Mouse (Mus musculus) neural tube, embryonic 12.5 days (tissue): ENCODE results near the gene Jtb. TPM values are rescaled to one million over a fixed set of nuclear protein-coding genes. Genes with fewer than 3 reads are reported as not detected.
"Not testable (repeated sequence)": the region's sequence is repeated elsewhere in the genome, so short reads cannot be mapped to it uniquely, and the experiment has no call there.

Source experiments
- ATAC-seq: fragments of 200-750 bp; cut with Nextera tagmentation; 2 replicates; pipeline ENCODE4 v1.8.0; 2017; ENCODE audit warnings: low read depth, mild to moderate bottlenecking, moderate TSS enrichment, moderate library complexity; ENCODE audit not compliant: low FRiP score
- H3K27ac ChIP-seq: fragments of 300-500 bp; sonication (generic); 2 replicates; pipeline ENCODE4 v1.5.1; 2016
- H3K27me3 ChIP-seq: fragments of 300-500 bp; sonication (generic); replicated peaks from 2 replicates; pipeline ENCODE4 v1.6.1; 2016; ENCODE audit warnings: mild to moderate bottlenecking
- H3K36me3 ChIP-seq: fragments of 300-500 bp; sonication (generic); 2 replicates; pipeline ENCODE4 v1.6.1; 2016; ENCODE audit warnings: mild to moderate bottlenecking
- H3K4me1 ChIP-seq: fragments of 300-500 bp; sonication (generic); 2 replicates; pipeline ENCODE4 v1.6.1; 2016
- H3K4me2 ChIP-seq: fragments of 300-500 bp; sonication (generic); replicated peaks from 2 replicates; pipeline ENCODE4 v1.6.1; 2016; ENCODE audit warnings: mild to moderate bottlenecking
- H3K4me3 ChIP-seq: fragments of 300-500 bp; sonication (generic); 2 replicates; pipeline ENCODE4 v1.5.1; 2016
- H3K9ac ChIP-seq: fragments of 300-500 bp; sonication (generic); 2 replicates; pipeline ENCODE4 v1.6.1; 2016; ENCODE audit warnings: mild to moderate bottlenecking
- H3K9me3 ChIP-seq: fragments of 300-500 bp; sonication (generic); 2 replicates; pipeline ENCODE4 v1.6.1; 2016; ENCODE audit warnings: mild to moderate bottlenecking
- WGBS: fragments of 180-500 bp; shearing (Covaris S2); methylation state at CpG from one replicate; pipeline ENCODE4 v1.1.7; 2016; 5-methylcytosine and 5-hydroxymethylcytosine counted together
- polyA plus RNA-seq: library from polyadenylated mRNA; unstranded; fragments of >200 nt; fragmentation: Nextera tagmentation; extraction: Ambion mirVana; gene quantifications from 2 replicates; pipeline ENCODE4 v1.2.1, GENCODE M21; 2016

Jtb gene
- polyA plus RNA-seq, 1 experiment from 2014 or later, result 86.3 TPM

DNA sequence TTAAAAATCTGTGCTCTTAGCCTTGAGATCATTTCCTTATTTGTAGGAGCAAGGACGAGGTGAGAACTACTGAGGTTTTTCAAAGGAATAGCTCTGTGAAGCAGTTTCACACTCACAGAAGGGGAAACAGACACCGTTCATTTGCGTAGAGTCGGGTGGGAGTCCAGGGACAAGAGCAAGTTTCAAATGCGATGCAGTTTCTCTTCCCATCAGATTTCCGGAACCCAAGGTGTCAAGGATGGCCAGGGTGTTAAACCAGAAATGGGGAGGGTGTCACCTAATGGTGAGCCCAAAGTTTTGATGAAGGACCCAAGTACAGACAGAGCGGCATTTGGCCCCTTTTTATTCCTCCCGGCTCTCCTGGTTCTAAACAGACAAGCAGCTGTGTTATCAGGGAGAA lies 322 bp upstream of the Jtb start:
- H3K4me3 ChIP-seq, result peak overlapping the region; percentile 74
- H3K4me2 ChIP-seq, result peak overlapping the region; percentile 90
- WGBS, result 16% methylated on average over 8 of the region's 8 CpGs
- ATAC-seq, result no peak
- H3K36me3 ChIP-seq, result peaks cover 19% of the 10 kb centered on the region
- H3K27ac ChIP-seq, result no peak overlapping the region
- no peaks in the 10 kb centered on the region for H3K27me3 ChIP-seq
- no peaks in the 10 kb centered on the region for H3K9me3 ChIP-seq
- H3K4me1 ChIP-seq, result peaks cover 8% of the 10 kb centered on the region; the same call in 1 of the 2 replicates
- H3K9ac ChIP-seq, result peak overlapping the region; percentile 75; the same call in 1 of the 2 replicates

- ATAC-seq, result no peak
- Histone ChIP-seq H3K9me3 (no peaks in the 10 kb centered on the region), H3K36me3 (no peaks in the 10 kb centered on the region; the same call in 1 of the 2 replicates), H3K9ac (no peak overlapping the region), H3K4me3 (no peak overlapping the region), H3K4me1 (peaks cover 14% of the 10 kb centered on the region), H3K27me3 (no peaks in the 10 kb centered on the region), H3K4me2 (no peak overlapping the region), H3K27ac (no peak overlapping the region)
- WGBS, result 89% methylated on average over 2 of the region's 2 CpGs
Measured at GRCm38 (mm10) chr3:90241251-90241650, 9.9 kb downstream of the Jtb start.

DNA sequence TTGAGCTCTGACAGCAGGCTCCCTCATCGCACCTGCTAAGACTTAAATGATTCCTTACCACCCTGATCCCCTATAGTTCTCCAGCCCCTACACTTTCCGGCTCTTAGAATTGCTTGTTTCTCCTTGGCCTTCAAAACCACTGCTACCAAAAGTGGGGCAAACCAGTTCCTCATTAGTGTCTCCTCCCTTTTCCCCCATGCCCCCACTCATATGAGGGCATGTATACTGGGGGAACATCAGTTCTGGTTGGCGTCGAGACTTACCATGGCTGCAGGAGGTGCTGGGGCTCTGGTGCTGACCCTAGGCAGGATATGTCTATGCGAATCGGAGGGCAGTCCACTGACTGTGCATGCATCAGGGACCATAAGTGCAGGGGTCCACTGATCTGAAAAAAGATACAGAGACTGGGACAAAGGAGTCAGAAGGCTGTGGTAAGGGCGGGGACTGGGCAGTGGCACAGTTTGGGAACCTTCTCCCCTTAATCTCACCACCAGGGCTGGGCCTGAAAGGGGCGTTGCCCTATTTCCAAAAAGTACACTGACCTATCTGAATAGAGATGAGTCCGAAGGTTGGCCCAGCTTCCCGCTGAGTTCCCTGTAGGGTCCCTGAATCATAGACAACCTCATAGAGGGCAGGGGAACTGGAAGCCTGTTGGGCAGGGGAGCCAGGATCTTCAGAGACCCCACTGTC lies 10.4 kb downstream of the Jtb start:
- Histone ChIP-seq H3K27me3 (no peaks in the 10 kb centered on the region), H3K9me3 (no peaks in the 10 kb centered on the region), H3K36me3 (no peaks in the 10 kb centered on the region), H3K9ac (no peak overlapping the region), H3K4me1 (peaks cover 14% of the 10 kb centered on the region), H3K4me3 (no peak overlapping the region), H3K4me2 (no peak overlapping the region), H3K27ac (no peak overlapping the region)
- ATAC-seq, result no peak
- WGBS, result 89% methylated on average over 10 of the region's 10 CpGs

GRCm38 (mm10) chr3:90242984-90243775 lies 11.8 kb downstream of the Jtb start, which contains the start of gene Creb3l4:
Creb3l4 (minus strand) TSS chr3:90243512.
- Histone ChIP-seq H3K9me3 (no peaks in the 10 kb centered on the region), H3K27ac (no peak within 1 kb of the TSS), H3K4me3 (peak within 1 kb of the TSS; percentile 32), H3K27me3 (no peaks in the 10 kb centered on the region), H3K36me3 (no peaks in the 10 kb centered on the region), H3K4me1 (peaks cover 14% of the 10 kb centered on the region), H3K4me2 (peak within 1 kb of the TSS; percentile 72), H3K9ac (peak within 1 kb of the TSS; percentile 44)
- peak; percentile 69 for ATAC-seq
- WGBS, result 3% methylated on average over 19 of the region's 19 CpGs

DNA sequence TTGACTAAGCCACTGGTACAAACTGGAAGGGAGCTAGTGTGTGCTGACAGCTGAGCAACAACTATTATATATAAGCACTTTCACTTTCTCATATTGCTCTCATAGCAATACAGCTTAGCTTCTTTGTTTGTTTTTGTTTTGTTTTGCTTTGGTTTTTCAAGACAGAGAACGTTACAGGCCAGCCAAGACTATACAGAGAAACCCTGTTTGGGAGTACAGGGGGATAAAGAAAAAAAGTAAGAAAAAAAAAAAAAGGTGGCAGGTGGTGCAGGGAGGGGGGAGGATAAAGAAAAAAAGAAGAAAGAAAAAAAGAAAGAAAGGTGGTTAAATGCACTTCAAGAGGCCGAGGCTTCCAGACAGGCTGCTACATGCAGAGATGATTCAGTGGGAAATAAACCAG lies 14.0 kb downstream of the Jtb start:
- no peak overlapping the region for H3K9ac ChIP-seq
- no peaks in the 10 kb centered on the region for H3K27me3 ChIP-seq
- H3K9me3 ChIP-seq, result no peaks in the 10 kb centered on the region
- WGBS, result 74% methylated on average over 2 of the region's 2 CpGs
- H3K4me1 ChIP-seq, result peaks cover 23% of the 10 kb centered on the region
- no peak for ATAC-seq
- no peak overlapping the region for H3K4me3 ChIP-seq
- H3K4me2 ChIP-seq, result no peak overlapping the region
- no peak overlapping the region for H3K27ac ChIP-seq
- peaks cover under 1% of the 10 kb centered on the region; the same call in 1 of the 2 replicates for H3K36me3 ChIP-seq

DNA sequence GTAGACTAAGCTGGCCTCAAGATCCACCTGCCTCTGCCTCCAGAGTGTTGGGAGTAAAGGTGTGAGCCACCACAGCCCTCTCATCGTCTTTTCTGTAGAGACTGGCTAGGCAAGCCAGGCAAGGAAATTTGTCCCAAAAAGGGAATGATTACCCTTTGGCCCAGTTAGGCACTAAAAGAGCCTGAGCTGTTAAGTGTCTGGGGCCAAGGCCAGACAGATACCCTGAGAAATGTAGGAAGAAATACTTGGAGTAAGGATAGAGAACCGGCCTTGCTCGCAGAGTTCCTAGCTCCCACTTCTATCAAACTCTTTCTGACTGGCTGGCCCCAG lies 16.2 kb downstream of the Jtb start:
- peak overlapping the region; percentile 47 for H3K9ac ChIP-seq
- under 1% methylated on average over 3 of the region's 3 CpGs for WGBS
- H3K36me3 ChIP-seq, result peaks cover 13% of the 10 kb centered on the region
- peak; percentile 21 for ATAC-seq
- peak overlapping the region; percentile 64 for H3K4me3 ChIP-seq
- H3K4me1 ChIP-seq, result peaks cover 22% of the 10 kb centered on the region
- H3K27me3 ChIP-seq, result no peaks in the 10 kb centered on the region
- peak overlapping the region; percentile 76 for H3K4me2 ChIP-seq
- peak overlapping the region; percentile 59 for H3K27ac ChIP-seq
- no peaks in the 10 kb centered on the region for H3K9me3 ChIP-seq

- peak within 1 kb of the TSS; percentile 72 for H3K9ac ChIP-seq
- H3K27ac ChIP-seq, result peak within 1 kb of the TSS; percentile 59
- ATAC-seq, result peak; percentile 94
- H3K9me3 ChIP-seq, result no peaks in the 10 kb centered on the region
- WGBS, result under 1% methylated on average over 44 of the region's 44 CpGs
- H3K4me1 ChIP-seq, result peaks cover 17% of the 10 kb centered on the region
- peaks cover 13% of the 10 kb centered on the region for H3K36me3 ChIP-seq
- H3K4me2 ChIP-seq, result peak within 1 kb of the TSS; percentile 76
- no peaks in the 10 kb centered on the region for H3K27me3 ChIP-seq
- peak within 1 kb of the TSS; percentile 64 for H3K4me3 ChIP-seq
Measured at GRCm38 (mm10) chr3:90247960-90248745, 16.8 kb downstream of the Jtb start, which contains the start of gene Slc39a1. Slc39a1 (plus strand) TSS chr3:90248172.

- no peaks in the 10 kb centered on the region for H3K27me3 ChIP-seq
- peaks cover 13% of the 10 kb centered on the region for H3K36me3 ChIP-seq
- ATAC-seq, result no peak
- H3K27ac ChIP-seq, result no peak overlapping the region
- H3K9ac ChIP-seq, result peak overlapping the region; percentile 72
- peak overlapping the region; percentile 64 for H3K4me3 ChIP-seq
- WGBS, result 10% methylated on average over 10 of the region's 10 CpGs
- H3K4me1 ChIP-seq, result peaks cover 11% of the 10 kb centered on the region
- H3K9me3 ChIP-seq, result no peaks in the 10 kb centered on the region
- peak overlapping the region; percentile 76 for H3K4me2 ChIP-seq
Measured at GRCm38 (mm10) chr3:90248746-90249100, 17.3 kb downstream of the Jtb start.

- ATAC-seq, result no peak
- WGBS, result 88% methylated on average over 6 of the region's 6 CpGs
Measured at GRCm38 (mm10) chr3:90250791-90251190, 19.4 kb downstream of the Jtb start.

DNA sequence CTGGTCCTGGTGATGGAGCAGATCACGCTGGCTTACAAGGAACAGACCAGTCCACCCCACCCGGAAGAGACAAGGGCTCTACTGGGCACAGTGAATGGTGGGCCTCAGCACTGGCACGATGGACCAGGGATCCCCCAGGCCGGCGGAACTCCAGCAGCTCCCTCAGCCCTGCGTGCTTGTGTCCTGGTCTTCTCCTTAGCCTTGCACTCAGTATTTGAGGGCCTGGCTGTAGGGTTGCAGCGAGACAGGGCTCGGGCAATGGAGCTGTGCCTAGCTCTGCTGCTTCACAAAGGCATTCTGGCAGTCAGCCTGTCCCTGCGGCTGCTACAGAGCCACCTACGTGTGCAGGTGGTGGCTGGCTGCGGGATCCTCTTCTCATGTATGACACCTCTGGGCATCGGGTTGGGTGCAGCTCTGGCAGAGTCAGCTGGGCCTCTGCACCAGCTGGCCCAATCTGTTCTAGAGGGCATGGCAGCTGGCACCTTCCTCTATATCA lies 20.4 kb downstream of the Jtb start:
- Histone ChIP-seq H3K4me1 (peaks cover 23% of the 10 kb centered on the region), H3K36me3 (peaks cover 13% of the 10 kb centered on the region)
- H3K4me2 ChIP-seq, ATAC-seq, H3K9ac ChIP-seq, H3K9me3 ChIP-seq, H3K27me3 ChIP-seq, H3K27ac ChIP-seq, H3K4me3 ChIP-seq: not testable (repeated sequence)
- 98% methylated on average over 10 of the region's 12 CpGs for WGBS

More at GRCm38 (mm10) chr3:90250791-90251190, 19.4 kb downstream of the Jtb start:
- H3K27me3 ChIP-seq, result no peaks in the 10 kb centered on the region
- peaks cover 18% of the 10 kb centered on the region for H3K4me1 ChIP-seq
- peaks cover 13% of the 10 kb centered on the region for H3K36me3 ChIP-seq
- H3K4me3 ChIP-seq, result no peak overlapping the region
- no peak overlapping the region for H3K27ac ChIP-seq
- H3K9me3 ChIP-seq, result no peaks in the 10 kb centered on the region
- H3K4me2 ChIP-seq, result no peak overlapping the region
- H3K9ac ChIP-seq, result no peak overlapping the region

- not testable (repeated sequence) for H3K9me3 ChIP-seq, H3K27ac ChIP-seq, H3K4me3 ChIP-seq, H3K4me2 ChIP-seq, H3K9ac ChIP-seq, H3K27me3 ChIP-seq, ATAC-seq
- H3K36me3 ChIP-seq, result peaks cover 17% of the 10 kb centered on the region
- WGBS, result 91% methylated on average over 2 of the region's 2 CpGs
- H3K4me1 ChIP-seq, result peaks cover 23% of the 10 kb centered on the region
Measured at GRCm38 (mm10) chr3:90252659-90253058, 21.3 kb downstream of the Jtb start.

- not testable (repeated sequence) for ATAC-seq, H3K27ac ChIP-seq, H3K9ac ChIP-seq, H3K9me3 ChIP-seq, H3K4me3 ChIP-seq, H3K27me3 ChIP-seq
- peaks cover 23% of the 10 kb centered on the region for H3K4me1 ChIP-seq
- H3K36me3 ChIP-seq, result peaks cover 20% of the 10 kb centered on the region
- 85% methylated on average over 1 of the region's 1 CpGs for WGBS
- H3K4me2 ChIP-seq, result peak overlapping the region; percentile 83
Measured at GRCm38 (mm10) chr3:90253174-90253573, 21.8 kb downstream of the Jtb start.
